Mouse (Mus musculus): ENCODE data around the gene Rrp1b.

GRCm38 (mm10) chr17:32109201-32109940, 73.5 kb downstream of the Rrp1b start:
- TF ChIP-seq CTCF (IDR thresholded peaks at IDR 0.05; ENCODE audit: control insufficient read depth, insufficient read depth, insufficient read length) (no peak), MYOG (IDR thresholded peaks at IDR 0.05; ENCODE audit: control insufficient read depth, extremely low read depth, insufficient read length) (no peak), USF1 (IDR thresholded peaks at IDR 0.05; ENCODE audit: low read depth) (no peak), CEBPB (IDR thresholded peaks at IDR 0.05; ENCODE audit: low read depth) (no peak)
